Mouse (Mus musculus): ENCODE measurements around the gene Cdkl2. TPM values are rescaled to one million over a fixed set of nuclear protein-coding genes. Genes with fewer than 3 reads are reported as not detected.

Cdkl2 gene
- 10 to 100 TPM; 39.8 to 41.9 TPM for total RNA-seq (2021)

DNA sequence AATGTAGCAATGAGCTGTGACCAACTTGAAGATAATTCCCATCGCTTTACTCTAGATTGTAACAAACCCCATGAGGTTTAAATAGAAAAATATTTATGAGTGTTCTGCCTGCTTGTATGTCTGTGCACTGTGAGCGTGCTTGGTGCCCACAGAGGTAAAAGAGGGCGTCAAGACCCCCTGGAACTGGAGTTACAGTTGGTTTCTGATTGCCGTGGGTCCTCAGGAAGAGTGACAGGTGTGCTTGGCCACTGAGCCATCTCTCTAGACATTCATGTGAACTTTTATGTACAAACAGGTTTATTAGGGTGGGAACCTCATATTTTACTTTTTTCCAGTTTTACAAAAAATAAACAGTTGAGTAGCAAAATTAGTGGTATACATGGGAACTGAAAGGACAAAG, at the start of gene Cdkl2:
Cdkl2 (minus strand) TSS at position 101 of the 400 bp plus-strand sequence.
- DNase-seq (ENCODE audit: extremely low spot score in 1 of 2, low spot score in 1 of 2), result no peak

DNA sequence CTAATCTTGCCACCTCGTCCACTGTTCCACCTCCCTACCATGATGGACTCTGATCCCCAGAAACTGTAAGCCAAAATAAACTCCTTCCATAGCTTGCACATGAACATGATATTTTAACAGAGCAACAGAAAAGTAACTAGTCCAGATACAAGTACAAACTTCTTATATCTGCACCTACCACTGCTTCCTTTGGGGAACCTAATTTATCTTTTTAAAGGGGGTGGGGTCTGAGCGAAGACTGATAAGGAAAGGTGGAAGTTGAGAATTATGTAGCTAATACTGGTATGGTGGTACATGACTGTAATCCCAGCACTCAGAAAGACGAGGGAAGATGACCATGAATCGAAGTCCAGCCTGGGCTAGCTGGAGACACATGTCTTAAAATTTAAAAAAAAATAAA, 43.8 kb upstream of the Cdkl2 start:
- no peak for DNase-seq (ENCODE audit: extremely low spot score in 1 of 2, low spot score in 1 of 2)

DNA sequence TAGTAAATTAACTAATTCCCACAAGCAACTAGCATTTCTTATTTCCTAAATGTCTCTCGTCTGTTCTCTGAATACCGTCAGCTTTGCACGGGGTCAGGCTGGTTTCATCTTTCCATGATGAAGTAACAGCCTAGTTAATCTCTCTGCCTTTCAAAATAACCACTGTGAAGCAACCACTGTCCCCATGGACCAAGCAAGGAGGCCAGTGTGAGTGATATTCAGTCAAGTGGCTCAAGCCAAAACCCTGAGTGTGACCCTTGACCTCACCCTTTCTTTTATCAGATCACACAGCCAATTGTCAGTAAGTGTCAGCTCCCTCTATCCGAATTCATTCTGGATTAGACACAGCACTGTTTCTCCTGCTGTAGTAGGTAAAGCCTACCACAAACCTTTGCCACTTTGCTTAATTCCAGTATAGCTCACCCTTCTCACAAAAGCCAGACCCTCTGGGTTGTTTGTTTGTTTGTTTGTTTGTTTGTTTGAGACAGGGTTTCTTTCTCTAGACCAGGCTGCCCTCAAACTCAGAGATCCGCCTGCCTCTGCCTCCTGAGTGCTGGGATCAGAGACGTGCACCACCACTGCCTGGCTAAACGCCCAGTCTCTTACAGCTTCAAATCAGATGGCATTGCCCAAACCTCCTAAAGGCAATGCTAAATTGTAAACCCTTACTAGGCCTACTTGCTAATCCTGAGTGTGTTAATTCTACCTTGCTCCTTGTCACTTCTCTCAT, 42.3 kb upstream of the Cdkl2 start:
- DNase-seq (ENCODE audit: extremely low spot score in 1 of 2, low spot score in 1 of 2), result no peak

DNA sequence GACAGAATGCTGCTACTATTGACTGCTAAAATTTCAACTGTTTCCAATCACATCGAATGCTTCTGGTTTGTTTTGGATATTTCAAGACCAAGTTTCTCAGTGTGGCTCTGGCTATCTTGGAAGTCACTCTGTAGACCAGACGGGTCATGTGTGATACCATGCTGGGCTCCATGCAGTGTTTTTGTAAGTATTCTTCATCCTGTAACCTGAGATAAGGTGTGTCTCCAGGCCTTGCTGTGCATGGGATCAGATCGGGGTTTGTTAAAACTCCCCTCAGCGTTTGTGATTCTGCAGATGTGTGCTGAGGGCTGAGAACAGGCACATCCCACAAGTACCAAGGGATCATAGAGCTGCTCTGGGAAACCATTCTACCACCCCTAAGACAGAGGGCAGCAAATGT, 41.6 kb upstream of the Cdkl2 start:
- DNase-seq (ENCODE audit: extremely low spot score in 1 of 2, low spot score in 1 of 2), result no peak

DNA sequence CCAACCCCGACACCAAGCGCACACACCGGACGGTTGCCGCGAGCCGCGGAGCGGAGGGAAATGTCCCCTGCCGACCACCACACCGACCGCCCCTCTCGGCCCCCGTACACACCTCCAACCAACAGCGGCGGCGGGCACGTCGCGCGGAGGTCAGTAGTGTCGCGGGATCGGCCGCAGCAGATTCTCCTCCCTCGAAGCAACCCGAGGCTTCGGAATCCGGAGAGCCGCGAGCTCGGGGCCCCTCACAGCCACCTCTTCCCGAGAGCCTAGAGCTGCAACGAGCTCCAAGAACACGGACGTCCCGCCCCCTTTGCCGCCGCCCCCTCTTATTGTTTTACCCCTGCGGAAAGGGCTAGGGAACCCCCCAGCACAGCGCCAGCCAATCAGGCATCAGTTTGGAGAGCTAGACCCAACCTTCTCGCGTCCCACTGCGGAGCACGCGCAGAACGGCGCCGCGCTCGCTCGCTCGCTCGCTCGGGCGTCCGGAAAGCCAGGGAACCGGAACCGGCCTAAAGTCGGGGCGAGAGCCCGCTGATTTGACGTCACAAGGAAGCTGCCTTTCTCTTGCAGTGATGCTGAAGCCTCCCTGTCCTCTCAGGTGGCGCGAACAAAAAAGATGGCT, 39.8 kb upstream of the Cdkl2 start, which contains the start of gene G3bp2:
G3bp2 (minus strand) TSS at position 303 of the 622 bp plus-strand sequence.
- DNase-seq (ENCODE audit: extremely low spot score in 1 of 2, low spot score in 1 of 2), result peak; percentile 92 to 93

DNA sequence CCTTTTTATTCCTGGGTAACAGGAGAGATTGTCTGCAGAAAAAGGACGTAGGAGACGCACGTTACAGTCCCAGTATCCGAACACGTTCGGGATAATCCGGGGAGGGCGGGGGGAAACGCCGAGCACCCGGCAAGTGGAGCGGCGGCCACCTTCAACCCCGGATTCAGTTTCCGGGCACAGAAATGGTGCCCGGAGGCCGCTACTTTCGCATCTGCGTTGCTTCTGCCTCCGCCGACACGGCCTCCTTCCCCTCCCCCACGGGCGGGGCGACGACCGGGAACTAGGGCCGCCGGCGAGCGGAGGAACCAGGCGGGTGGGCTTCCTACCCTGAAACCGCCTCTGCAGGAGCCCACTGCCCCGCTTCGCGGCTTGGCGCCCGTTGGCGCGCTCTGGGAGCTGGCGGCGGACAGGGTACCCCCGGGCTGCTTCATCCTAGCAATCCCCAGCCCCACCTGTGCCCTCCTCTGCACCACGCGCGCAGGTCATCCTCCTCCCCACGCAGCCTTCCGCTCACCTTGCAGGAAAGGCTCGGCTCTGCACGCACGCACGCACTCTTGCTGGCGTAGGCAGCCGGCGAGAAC, 39.2 kb upstream of the Cdkl2 start:
- peak in 1 of 2 experiments; percentile 58 for DNase-seq (ENCODE audit: extremely low spot score in 1 of 2, low spot score in 1 of 2)

DNA sequence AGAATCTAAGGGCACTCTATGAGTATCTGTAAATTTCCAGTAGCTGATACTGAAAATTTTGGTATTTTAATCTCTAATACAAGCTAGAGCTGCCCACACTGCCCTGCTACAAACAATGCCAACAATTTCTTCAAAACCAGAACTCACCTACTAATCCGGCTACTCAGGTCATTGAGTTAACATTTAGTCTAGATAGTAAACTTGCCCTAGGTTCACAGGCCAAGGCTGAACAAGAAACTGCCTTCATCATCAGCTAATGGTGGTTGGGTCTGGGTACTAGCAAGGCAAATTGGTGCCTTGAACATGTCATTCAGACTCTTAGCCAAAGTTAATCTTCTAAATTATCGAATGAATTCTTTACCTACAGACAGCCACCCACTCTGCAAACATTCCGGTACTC, 37.6 kb upstream of the Cdkl2 start:
- DNase-seq (ENCODE audit: extremely low spot score in 1 of 2, low spot score in 1 of 2), result no peak

DNA sequence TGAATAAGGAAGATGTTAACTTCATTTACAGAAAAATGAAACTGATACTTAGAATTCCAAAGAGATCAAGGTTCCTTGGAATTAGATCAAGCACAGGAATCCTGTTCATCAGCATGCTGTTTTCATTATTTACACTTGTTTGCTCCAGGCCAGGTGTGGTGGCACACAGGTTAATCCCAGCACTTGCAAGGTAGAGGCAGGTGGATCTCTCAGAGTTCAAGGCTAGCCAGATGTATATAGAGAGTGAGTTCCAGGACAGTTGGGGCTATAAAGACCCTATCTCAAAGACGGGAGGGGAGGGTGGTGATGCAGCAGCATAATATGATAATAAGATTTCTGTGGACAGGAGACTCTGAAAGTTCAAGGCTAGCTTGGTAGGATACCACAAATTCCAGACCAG, 36.7 kb upstream of the Cdkl2 start:
- no peak for DNase-seq (ENCODE audit: extremely low spot score in 1 of 2, low spot score in 1 of 2)

DNA sequence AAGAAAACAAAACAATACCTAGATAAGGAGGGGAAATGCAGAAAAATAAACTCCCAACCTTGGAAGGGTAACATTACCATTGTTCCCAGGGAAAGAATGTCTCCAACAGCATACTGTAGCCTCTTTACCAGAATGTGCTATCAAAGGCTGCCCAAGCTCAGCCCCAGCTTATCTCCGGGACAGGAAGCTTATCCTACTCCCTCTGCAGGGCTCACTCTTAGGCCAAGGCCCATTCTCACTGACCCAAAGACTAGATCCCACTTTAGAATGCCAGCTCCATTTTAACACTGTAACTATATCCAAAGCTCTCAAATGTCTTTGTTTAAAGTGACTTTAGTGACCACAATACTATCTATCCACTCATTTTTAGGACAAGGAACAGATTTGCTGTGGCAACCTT, 35.6 kb upstream of the Cdkl2 start:
- no peak for DNase-seq (ENCODE audit: extremely low spot score in 1 of 2, low spot score in 1 of 2)

DNA sequence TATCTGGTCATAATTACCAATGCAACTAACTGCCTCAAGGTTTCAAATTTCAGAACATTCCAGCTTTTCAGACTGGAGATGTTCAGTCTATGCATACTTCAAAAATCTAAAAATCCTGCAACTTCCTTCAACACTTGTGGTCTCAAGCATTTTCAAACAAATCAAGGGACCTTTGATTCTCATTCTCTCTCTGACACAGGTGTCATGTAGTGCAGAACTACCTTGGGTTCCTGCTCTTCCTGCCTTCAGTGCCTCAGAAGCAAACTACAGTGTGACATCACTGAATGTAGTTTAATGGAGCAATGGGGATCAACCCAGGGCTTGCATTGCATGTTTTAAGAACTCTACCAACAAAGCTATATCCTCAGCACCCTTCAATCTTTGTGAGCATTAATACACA, 35.1 kb upstream of the Cdkl2 start:
- DNase-seq (ENCODE audit: extremely low spot score in 1 of 2, low spot score in 1 of 2), result no peak

DNA sequence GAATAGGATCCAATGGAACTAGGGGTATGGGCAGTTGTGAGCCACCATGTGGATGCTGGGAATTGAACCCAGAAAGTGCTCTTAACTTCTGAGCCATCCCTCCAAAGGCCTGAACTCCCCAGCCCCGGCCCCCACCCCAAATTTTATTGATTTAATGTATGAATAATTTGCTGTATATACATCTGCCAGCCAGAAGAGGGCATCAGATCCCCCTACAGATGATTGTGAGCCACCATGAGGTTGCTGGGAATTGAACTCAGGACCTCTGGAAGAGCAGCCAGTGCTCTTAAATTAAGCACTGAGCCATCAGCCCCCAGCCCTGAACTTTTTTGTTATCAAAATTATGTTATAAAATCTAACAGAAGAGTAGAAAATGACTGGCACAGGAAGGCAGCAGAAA, 32.6 kb upstream of the Cdkl2 start:
- DNase-seq (ENCODE audit: extremely low spot score in 1 of 2, low spot score in 1 of 2), result no peak

DNA sequence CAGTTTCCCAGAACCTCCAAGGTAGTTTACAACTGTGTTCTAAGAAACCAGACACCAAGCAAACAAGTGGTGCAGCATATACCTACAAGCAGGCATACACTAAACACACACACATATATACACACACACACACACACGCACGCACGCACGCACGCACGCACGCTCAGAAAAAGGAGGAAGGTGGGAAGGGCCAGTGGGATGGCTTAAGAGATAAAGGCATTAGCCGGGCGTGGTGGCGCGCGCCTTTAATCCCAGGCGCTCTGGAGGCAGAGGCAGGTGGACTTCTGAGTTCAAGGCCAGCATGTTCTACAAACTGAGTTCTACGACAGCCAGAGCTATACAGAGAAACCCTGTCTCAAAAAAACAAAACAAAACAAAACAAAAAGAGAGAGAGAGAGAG, 30.4 kb upstream of the Cdkl2 start:
- DNase-seq (ENCODE audit: extremely low spot score in 1 of 2, low spot score in 1 of 2), result no peak

DNA sequence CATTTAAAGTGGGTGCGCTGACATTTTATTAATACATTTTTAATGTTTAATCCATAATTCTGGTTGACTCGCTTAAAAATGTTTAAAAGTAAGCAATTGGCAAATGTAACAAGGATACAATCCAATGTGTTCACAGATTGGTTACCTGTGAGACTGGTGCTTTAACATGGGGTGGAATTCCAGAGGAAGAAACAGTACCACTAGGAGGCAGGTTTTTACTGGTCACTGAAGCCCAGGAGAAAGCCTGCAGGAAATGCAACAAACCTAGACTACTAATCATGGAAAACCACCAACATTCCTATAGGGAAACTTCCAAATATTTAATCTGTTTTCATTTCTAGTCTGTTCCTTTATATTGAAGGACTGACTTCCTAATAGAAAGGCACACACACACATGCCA, 19.5 kb upstream of the Cdkl2 start:
- no peak for DNase-seq (ENCODE audit: extremely low spot score in 1 of 2, low spot score in 1 of 2)

DNA sequence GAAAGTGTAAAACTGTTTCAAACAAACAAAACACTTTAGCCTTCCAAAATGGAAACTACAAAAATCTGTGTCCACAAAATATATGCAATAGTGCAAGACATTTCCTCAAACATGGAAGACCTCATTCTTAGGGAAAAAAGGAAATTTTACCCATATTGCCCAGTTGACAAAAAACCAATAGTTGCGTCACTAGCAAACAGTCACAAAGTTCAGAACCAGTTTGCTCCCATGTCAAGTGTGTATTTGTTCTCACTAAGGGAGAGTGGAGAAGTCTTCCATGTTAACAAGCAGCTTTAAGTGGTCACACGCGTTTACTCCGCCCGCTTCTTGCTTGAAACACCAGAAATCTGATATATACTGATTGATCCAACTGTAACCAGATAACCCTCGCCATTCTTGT, 9.2 kb upstream of the Cdkl2 start:
- DNase-seq (ENCODE audit: extremely low spot score in 1 of 2, low spot score in 1 of 2), result no peak

DNA sequence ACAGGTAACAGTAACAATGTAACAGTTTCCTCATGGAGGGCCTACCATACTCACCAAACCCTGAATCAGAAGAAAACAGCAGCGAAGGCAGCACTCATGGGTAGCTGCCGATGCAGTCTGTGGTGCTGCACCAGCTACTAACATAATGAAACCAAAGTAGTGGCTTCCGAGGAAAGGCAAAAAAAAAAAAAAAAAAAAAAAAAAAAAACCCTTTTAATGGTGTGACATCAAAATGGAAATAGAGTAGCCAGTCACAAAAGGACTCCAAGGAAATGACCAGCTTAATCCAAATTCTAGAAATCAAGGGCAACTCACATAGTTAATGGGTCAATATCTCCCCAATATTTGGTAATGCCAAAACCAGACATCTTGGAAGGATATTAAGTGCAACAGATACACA, 6.7 kb upstream of the Cdkl2 start:
- no peak for DNase-seq (ENCODE audit: extremely low spot score in 1 of 2, low spot score in 1 of 2)

DNA sequence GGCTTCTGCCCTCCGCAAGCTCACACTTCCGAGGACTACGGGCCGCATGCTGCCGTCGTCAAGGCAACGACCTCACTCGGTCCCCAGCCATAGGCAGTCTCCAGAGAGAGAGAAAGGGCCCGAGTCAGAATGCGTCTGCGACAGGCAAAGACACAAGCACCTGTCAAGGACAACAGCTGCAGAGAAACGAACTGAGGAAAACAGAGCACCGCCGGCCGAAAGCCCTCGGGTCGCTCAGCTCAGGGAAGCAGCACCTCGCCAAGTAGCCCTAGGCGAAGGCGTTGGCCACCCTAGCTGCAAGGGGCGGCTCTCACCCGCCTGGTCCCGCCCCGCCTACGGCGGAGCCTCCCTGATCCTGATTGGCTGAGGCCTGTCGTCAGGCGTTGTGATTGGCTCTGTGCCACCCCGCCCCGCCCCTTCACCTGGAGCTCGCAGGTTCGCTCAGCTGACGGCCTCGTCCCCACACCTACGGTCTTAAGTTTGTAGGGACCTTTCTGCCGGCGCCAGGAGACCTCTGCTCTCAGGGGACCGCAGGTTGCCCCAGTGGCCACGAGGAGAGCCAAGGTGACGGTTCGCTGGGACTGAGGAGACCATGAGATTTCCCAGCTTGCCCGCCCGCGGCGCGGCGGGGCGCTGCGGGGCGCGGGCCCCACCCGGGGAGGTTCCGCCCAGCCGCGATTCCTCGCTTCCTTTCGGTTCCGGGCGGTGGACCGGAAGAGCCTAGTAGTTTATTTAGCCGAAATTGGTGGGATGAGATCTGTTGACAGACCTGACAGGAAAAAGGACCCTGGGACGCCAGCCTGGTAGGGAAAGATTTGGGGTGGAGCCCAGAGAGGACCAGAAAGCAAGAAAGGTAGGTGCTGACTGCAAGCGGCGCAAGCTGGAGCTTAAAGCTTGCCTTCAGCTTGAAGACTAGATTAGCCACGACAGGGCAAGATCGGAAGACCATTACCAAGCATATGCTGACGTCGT, 1.0 kb downstream of the Cdkl2 start:
- DNase-seq (ENCODE audit: extremely low spot score in 1 of 2, low spot score in 1 of 2), result peak; percentile 93 to 96

DNA sequence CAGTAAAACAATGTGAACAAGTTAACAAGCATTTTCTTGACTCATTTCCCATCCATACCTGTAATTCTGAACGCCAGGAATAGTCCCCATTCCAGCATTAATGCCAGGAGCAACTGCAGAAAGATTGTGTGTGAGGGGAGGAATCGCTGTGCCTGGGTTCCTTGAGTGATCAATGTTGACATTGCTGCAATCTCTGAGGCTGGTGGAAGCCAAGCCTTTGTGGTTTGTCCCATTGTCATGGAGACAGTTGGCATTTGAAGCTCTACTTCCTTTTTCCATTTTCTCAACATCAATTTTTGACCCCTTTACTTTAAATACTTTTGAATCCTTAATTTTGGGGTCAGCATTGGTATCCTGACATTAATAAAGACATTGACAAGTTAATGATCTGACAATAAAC, 23.7 kb downstream of the Cdkl2 start:
- DNase-seq (ENCODE audit: extremely low spot score in 1 of 2, low spot score in 1 of 2), result no peak

DNA sequence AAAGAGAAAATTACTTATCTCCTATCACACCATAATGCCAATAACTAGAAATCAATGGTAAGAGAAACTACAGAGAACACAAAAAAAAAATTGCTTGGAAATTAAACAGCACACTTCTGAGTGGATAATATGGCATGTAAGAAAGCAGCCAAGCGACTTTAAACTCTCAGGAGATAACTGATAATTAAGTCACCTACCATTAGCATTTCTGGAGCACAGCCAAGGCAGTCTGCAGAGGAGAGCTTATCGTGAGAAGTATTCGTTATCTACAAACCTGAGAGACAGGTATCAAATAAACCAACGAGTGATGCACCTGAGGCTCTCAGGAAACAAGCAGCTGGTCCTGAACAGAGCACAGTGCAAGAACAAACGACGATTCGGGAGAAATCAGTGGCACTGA, 31.9 kb downstream of the Cdkl2 start:
- no peak for DNase-seq (ENCODE audit: extremely low spot score in 1 of 2, low spot score in 1 of 2)

DNA sequence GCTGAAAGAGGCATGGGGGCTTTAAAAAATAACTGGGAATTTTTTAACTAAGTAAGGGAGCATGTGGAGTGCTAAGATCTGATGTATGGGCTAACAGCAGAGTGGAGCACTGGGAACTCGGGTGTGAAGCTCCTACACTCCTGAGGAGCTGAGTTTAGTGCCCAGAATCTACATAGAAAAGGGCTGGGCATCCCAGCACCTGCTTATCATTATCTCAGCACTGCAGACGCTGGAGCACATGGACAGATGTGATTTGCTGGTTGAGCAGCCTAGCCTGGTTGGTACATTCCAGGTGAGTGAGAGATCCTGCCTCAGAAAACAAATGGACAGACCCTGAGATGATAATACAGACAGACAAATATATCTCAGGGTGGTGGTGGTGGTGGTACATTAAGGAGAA, 33.9 kb downstream of the Cdkl2 start:
- no peak for DNase-seq (ENCODE audit: extremely low spot score in 1 of 2, low spot score in 1 of 2)

DNA sequence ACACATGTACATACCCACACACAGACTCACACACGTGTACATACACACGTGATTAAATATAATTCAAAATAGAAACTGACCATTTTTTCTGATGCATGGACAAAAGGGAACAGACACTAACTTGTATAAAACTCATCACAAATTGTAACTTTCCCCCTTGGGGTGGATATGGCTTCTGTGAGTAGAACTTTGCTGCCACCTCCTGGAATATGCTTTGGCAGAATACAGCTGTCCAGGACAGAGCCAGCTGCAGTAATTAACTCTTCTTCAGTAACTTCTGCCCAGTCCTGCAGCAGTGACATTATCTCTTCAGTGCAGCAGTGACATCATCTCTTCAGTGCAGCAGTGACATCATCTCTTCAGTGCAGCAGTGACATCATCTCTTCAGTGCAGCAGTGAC, 40.7 kb downstream of the Cdkl2 start:
- DNase-seq (ENCODE audit: extremely low spot score in 1 of 2, low spot score in 1 of 2), result no peak

DNA sequence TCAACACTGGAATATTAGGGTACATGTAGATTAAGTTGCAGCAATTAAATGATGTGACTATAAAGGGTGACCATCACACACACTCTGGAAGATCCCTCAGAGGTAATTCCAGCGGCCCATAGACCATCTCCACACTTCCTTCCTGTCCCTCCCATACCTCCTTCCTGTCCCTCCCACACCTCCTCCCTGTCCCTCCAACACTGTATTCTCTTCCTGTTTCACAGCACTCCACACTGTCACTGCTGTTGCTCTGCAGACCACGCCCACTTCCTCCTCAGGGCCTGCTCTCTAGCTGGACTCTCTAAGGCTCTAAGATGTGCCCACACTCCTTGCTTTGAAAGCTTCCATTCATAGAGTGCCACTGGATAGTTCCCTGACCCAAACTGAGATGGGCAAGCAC, 42.9 kb downstream of the Cdkl2 start:
- DNase-seq (ENCODE audit: extremely low spot score in 1 of 2, low spot score in 1 of 2), result no peak

Measured in layer of hippocampus, postnatal 25 days (tissue).